Mouse (Mus musculus): Measurements from ENCODE around the gene Ift81. TPM values are rescaled to one million over a fixed set of nuclear protein-coding genes. Genes with fewer than 3 reads are reported as not detected.
"Not testable (repeated sequence)": the region's sequence is repeated elsewhere in the genome, so short reads cannot be mapped to it uniquely, and the experiment has no call there.

Gene Ift81
- polyA plus RNA-seq (2021) = 48.3 TPM

- POLR2A ChIA-PET = interaction anchor here (0.6 to 1.4 kb wide), 3 partner anchors 17 to 216 kb away, joined by 3 to 7 read pairs (median 4); no protein-coding TSS in a partner anchor
- TF ChIP-seq CTCF (IDR thresholded peaks at IDR 0.05) = no peak
- ATAC-seq (peak; percentile 82), DNase-seq (ENCODE audit: low read depth, low spot score) (no peak)
- no peaks in the 10 kb centered on the region for H3K27me3 ChIP-seq
- in situ Hi-C loops (cut with MboI; ENCODE audit: low pct_unique_long_range_greater_than_20kb) = no loop called here
- CTCF ChIA-PET = interaction anchor here (1.1 kb wide), 1 partner anchor 12 kb away, joined by 5 read pairs; no protein-coding TSS in a partner anchor
Measured at GRCm38 (mm10) chr5:122613908-122614732, at the start of gene Ift81. TSS of gene Ift81 (minus strand) at chr5:122614518.

- no peaks in the 10 kb centered on the region for H3K27me3 ChIP-seq
- ATAC-seq (no peak), DNase-seq (ENCODE audit: low read depth, low spot score) (no peak)
- POLR2A ChIA-PET = interaction anchor here (1.3 kb wide), 1 partner anchor 9 kb away, joined by 3 read pairs; no protein-coding TSS in a partner anchor
- TF ChIP-seq CTCF (IDR thresholded peaks at IDR 0.05) = no peak
- CTCF ChIA-PET = interaction anchor here (0.7 kb wide), 1 partner anchor 26 kb away, joined by 3 read pairs; no protein-coding TSS in a partner anchor
- in situ Hi-C loops (cut with MboI; ENCODE audit: low pct_unique_long_range_greater_than_20kb) = no loop called here
Measured at GRCm38 (mm10) chr5:122662501-122662900, 48.2 kb upstream of the Ift81 start.

- no peaks in the 10 kb centered on the region for H3K27me3 ChIP-seq
- POLR2A ChIA-PET = no interaction called here
- CTCF ChIA-PET = no interaction called here
- TF ChIP-seq CTCF (IDR thresholded peaks at IDR 0.05) = no peak
- in situ Hi-C loops (cut with MboI; ENCODE audit: low pct_unique_long_range_greater_than_20kb) = loop anchor here (5.0 kb wide), 1 partner anchor 45 kb away; no protein-coding TSS in a partner anchor
- ATAC-seq (no peak), DNase-seq (ENCODE audit: low read depth, low spot score) (no peak)
Measured at GRCm38 (mm10) chr5:122656808-122657207, 42.5 kb upstream of the Ift81 start.

GRCm38 (mm10) chr5:122654268-122654573 lies 39.9 kb upstream of the Ift81 start:
- DNase-seq (ENCODE audit: low read depth, low spot score) (no peak), ATAC-seq (no peak)
- POLR2A ChIA-PET = no interaction called here
- H3K27me3 ChIP-seq = no peaks in the 10 kb centered on the region
- TF ChIP-seq CTCF (IDR thresholded peaks at IDR 0.05) = no peak
- CTCF ChIA-PET = interaction anchor here (1.5 kb wide), 1 partner anchor 14 kb away, joined by 4 read pairs; no protein-coding TSS in a partner anchor
- in situ Hi-C loops (cut with MboI; ENCODE audit: low pct_unique_long_range_greater_than_20kb) = no loop called here

GRCm38 (mm10) chr5:122653446-122654267 lies 39.3 kb upstream of the Ift81 start:
- DNase-seq (ENCODE audit: low read depth, low spot score) (no peak), ATAC-seq (no peak)
- ChIA-PET POLR2A (interaction anchor here (0.6 to 1.0 kb wide), 2 partner anchors 9 to 80 kb away, joined by 3 read pairs; no protein-coding TSS in a partner anchor), CTCF (interaction anchor here (1.0 to 1.5 kb wide), 2 partner anchors 15 to 73 kb away, joined by 3 to 4 read pairs; no protein-coding TSS in a partner anchor)
- no peak for TF ChIP-seq CTCF (IDR thresholded peaks at IDR 0.05)
- H3K27me3 ChIP-seq = no peaks in the 10 kb centered on the region
- in situ Hi-C loops (cut with MboI; ENCODE audit: low pct_unique_long_range_greater_than_20kb) = no loop called here

GRCm38 (mm10) chr5:122653112-122653445 lies 38.8 kb upstream of the Ift81 start:
- ChIA-PET POLR2A (interaction anchor here (0.6 to 1.0 kb wide), 2 partner anchors 10 to 80 kb away, joined by 3 read pairs; no protein-coding TSS in a partner anchor), CTCF (interaction anchor here (1.0 to 1.5 kb wide), 2 partner anchors 15 to 73 kb away, joined by 3 to 4 read pairs; no protein-coding TSS in a partner anchor)
- no peaks in the 10 kb centered on the region for H3K27me3 ChIP-seq
- in situ Hi-C loops (cut with MboI; ENCODE audit: low pct_unique_long_range_greater_than_20kb) = no loop called here
- no peak for DNase-seq (ENCODE audit: low read depth, low spot score)
- TF ChIP-seq CTCF (IDR thresholded peaks at IDR 0.05) = no peak
- no peak for ATAC-seq

- in situ Hi-C loops (cut with MboI; ENCODE audit: low pct_unique_long_range_greater_than_20kb) = no loop called here
- no peak for TF ChIP-seq CTCF (IDR thresholded peaks at IDR 0.05)
- ChIA-PET CTCF (no interaction called here), POLR2A (no interaction called here)
- no peaks in the 10 kb centered on the region for H3K27me3 ChIP-seq
- ATAC-seq (no peak), DNase-seq (ENCODE audit: low read depth, low spot score) (no peak)
Measured at GRCm38 (mm10) chr5:122652506-122652905, 38.2 kb upstream of the Ift81 start.

GRCm38 (mm10) chr5:122650100-122650499 lies 35.8 kb upstream of the Ift81 start:
- DNase-seq (ENCODE audit: low read depth, low spot score) (no peak), ATAC-seq (no peak)
- in situ Hi-C loops (cut with MboI; ENCODE audit: low pct_unique_long_range_greater_than_20kb) = no loop called here
- ChIA-PET POLR2A (no interaction called here), CTCF (no interaction called here)
- H3K27me3 ChIP-seq = no peaks in the 10 kb centered on the region
- no peak for TF ChIP-seq CTCF (IDR thresholded peaks at IDR 0.05)

GRCm38 (mm10) chr5:122649264-122649663 lies 34.9 kb upstream of the Ift81 start:
- ChIA-PET CTCF (no interaction called here), POLR2A (interaction anchor here (1.3 kb wide), 1 partner anchor 15 kb away, joined by 4 read pairs; no protein-coding TSS in a partner anchor)
- TF ChIP-seq CTCF (IDR thresholded peaks at IDR 0.05) = no peak
- DNase-seq (ENCODE audit: low read depth, low spot score) (no peak), ATAC-seq (no peak)
- H3K27me3 ChIP-seq = no peaks in the 10 kb centered on the region
- in situ Hi-C loops (cut with MboI; ENCODE audit: low pct_unique_long_range_greater_than_20kb) = no loop called here

- POLR2A ChIA-PET = interaction anchor here (1.3 kb wide), 1 partner anchor 14 kb away, joined by 4 read pairs; no protein-coding TSS in a partner anchor
- CTCF ChIA-PET; in situ Hi-C loops (cut with MboI; ENCODE audit: low pct_unique_long_range_greater_than_20kb); ATAC-seq; DNase-seq (ENCODE audit: low read depth, low spot score); H3K27me3 ChIP-seq: not testable (repeated sequence)
Measured at GRCm38 (mm10) chr5:122647952-122648374, 33.6 kb upstream of the Ift81 start.

Data from Patski (cell line).